Mouse (Mus musculus) myocyte (in vitro differentiated cells): ENCODE measurements at regions not wholly inside any gene's neighbourhood (a gene's known extent, or its start where the extent isn't known, plus 50 kb on each side); places are given as distances from the start of the nearest gene placed in this dataset.

Experiments
- H3K27me3 ChIP-seq: one replicate; pipeline ENCODE4 v1.6.1; 2011; ENCODE audit not compliant: control insufficient read depth, insufficient read depth, insufficient read length
- H3K36me3 ChIP-seq: one replicate; pipeline ENCODE4 v1.6.1; 2011; ENCODE audit not compliant: control insufficient read depth, insufficient read depth
- H3K4me2 ChIP-seq: one replicate; pipeline ENCODE4 v1.6.1; 2011; ENCODE audit warnings: low read depth, control low read depth
- H3K4me3 ChIP-seq: one replicate; pipeline ENCODE4 v1.5.1; 2011; ENCODE audit warnings: mild to moderate bottlenecking, control low read depth, moderate library complexity
- H3K79me2 ChIP-seq: one replicate; pipeline ENCODE4 v1.6.1; 2011; ENCODE audit not compliant: control insufficient read depth, insufficient read depth
- H3ac ChIP-seq: one replicate; pipeline ENCODE4 v1.6.1; 2011; ENCODE audit not compliant: control insufficient read depth, insufficient read length
- CEBPB ChIP-seq: IDR thresholded peaks from 2 replicates; pipeline ENCODE4 v1.6.1; 2011; ENCODE audit warnings: mild to moderate bottlenecking, moderate library complexity; ENCODE audit not compliant: poor library complexity, insufficient read depth, severe bottlenecking
- E2F4 ChIP-seq: IDR thresholded peaks from one replicate; pipeline ENCODE4 v1.6.1; 2011; ENCODE audit warnings: mild to moderate bottlenecking, control low read depth, moderate library complexity; ENCODE audit not compliant: insufficient read depth
- MAX ChIP-seq: IDR thresholded peaks from one replicate; pipeline ENCODE4 v1.6.1; 2011; ENCODE audit warnings: low read depth, mild to moderate bottlenecking, control low read depth
- MYOD1 ChIP-seq, 3 experiments: IDR thresholded peaks; one replicate each; pipeline ENCODE4 v1.6.1; 2011; ENCODE audit warnings: control low read depth in 2 of 3, low read depth in 2 of 3, mild to moderate bottlenecking in 2 of 3, moderate library complexity in 1 of 3; ENCODE audit not compliant: insufficient read length in 2 of 3, control insufficient read depth in 1 of 3
- MYOG ChIP-seq, 3 experiments: IDR thresholded peaks; one replicate each; pipeline ENCODE4 v1.6.1; 2011; ENCODE audit warnings: control low read depth in 2 of 3, low read depth in 2 of 3, mild to moderate bottlenecking in 2 of 3; ENCODE audit not compliant: insufficient read length in 2 of 3, control insufficient read depth in 1 of 3, insufficient read depth in 1 of 3
- POLR2A ChIP-seq: IDR thresholded peaks from one replicate; pipeline ENCODE4 v1.6.1; 2011; ENCODE audit warnings: low read depth, mild to moderate bottlenecking, control low read depth, moderate library complexity; ENCODE audit not compliant: insufficient read length
- POLR2AphosphoS2 ChIP-seq: IDR thresholded peaks from one replicate; pipeline ENCODE4 v1.6.1; 2011; ENCODE audit warnings: low read depth, control low read depth; ENCODE audit not compliant: insufficient read length
- REST ChIP-seq: IDR thresholded peaks from one replicate; pipeline ENCODE4 v1.6.1; 2011; ENCODE audit warnings: mild to moderate bottlenecking, control low read depth, moderate library complexity; ENCODE audit not compliant: insufficient read depth, insufficient read length
- SRF ChIP-seq: IDR thresholded peaks from one replicate; pipeline ENCODE4 v1.6.1; 2011; ENCODE audit warnings: low read depth; ENCODE audit not compliant: control insufficient read depth, insufficient read length
- TCF12 ChIP-seq: IDR thresholded peaks from one replicate; pipeline ENCODE4 v1.6.1; 2011; ENCODE audit warnings: mild to moderate bottlenecking, control low read depth; ENCODE audit not compliant: poor library complexity, insufficient read depth, severe bottlenecking
- TCF3 ChIP-seq: IDR thresholded peaks from one replicate; pipeline ENCODE4 v1.6.1; 2011; ENCODE audit warnings: low read depth, control low read depth; ENCODE audit not compliant: insufficient read length
- USF1 ChIP-seq: IDR thresholded peaks from one replicate; pipeline ENCODE4 v1.6.1; 2011; ENCODE audit warnings: low read depth, mild to moderate bottlenecking, control low read depth, moderate library complexity

DNA sequence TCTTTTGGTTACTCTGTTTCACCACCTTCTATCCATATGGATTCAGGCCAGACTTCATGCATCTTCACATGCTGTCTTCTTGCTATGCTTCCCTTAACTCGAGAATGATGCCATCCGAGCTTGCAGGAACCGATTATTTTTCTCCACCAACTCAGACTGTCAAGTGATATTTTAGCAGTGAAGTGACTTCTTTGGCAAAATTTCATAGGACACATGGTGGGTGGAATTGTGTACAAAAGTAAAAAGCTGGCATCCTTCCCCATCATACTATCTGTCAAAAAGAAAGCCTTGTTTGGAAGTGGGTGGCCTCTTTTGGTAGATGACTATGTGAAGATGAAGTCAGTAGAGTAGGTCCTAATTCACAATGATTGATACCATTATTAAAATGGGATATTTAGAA is 83.2 kb upstream of the Slc34a2 start:
- Histone ChIP-seq H3K4me2 (no peak overlapping the region), H3ac (no peak overlapping the region), H3K79me2 (no peaks in the 10 kb centered on the region), H3K27me3 (no peaks in the 10 kb centered on the region), H3K36me3 (no peaks in the 10 kb centered on the region), H3K4me3 (no peak overlapping the region)
- TF ChIP-seq MAX, result no peak
- TF ChIP-seq REST, result no peak
- TF ChIP-seq POLR2AphosphoS2, result no peak
- TF ChIP-seq SRF, result no peak
- no peak for TF ChIP-seq TCF3
- TF ChIP-seq TCF12, result no peak
- no peak for TF ChIP-seq CEBPB
- no peak for TF ChIP-seq POLR2A
- no peak for TF ChIP-seq E2F4
- TF ChIP-seq MYOG (IDR thresholded peaks at IDR 0.05; ENCODE audit: control insufficient read depth in 1 of 3, insufficient read depth in 1 of 3, insufficient read length in 2 of 3, low read depth in 2 of 3), result no peak
- no peak for TF ChIP-seq USF1
- TF ChIP-seq MYOD1 (IDR thresholded peaks at IDR 0.05; ENCODE audit: control insufficient read depth in 1 of 3, insufficient read length in 2 of 3, low read depth in 2 of 3), result no peak

DNA sequence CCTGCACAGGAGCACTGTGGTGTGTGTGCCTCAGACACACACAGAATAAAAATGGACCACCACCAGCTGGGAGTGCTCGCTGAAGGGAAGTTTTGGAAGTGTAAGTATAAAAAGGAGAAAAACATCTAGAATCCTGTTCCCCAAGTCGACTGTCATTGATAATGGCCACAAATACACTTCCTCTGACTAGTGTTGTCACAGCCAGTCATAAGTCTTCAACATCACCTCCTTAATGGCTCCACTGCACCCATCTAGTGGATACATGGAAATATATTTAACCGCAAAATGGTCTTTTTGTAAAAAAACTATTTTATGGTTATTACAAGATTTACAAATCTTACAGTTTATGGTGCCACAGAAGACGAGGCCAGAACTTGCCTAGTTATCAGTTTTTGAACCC is 73.7 kb upstream of the Slc34a2 start:
- no peak overlapping the region for H3ac ChIP-seq
- no peaks in the 10 kb centered on the region for H3K36me3 ChIP-seq
- H3K4me2 ChIP-seq, result no peak overlapping the region
- no peaks in the 10 kb centered on the region for H3K79me2 ChIP-seq
- no peak overlapping the region for H3K4me3 ChIP-seq
- no peak for TF ChIP-seq SRF
- no peak for TF ChIP-seq POLR2A
- no peak for TF ChIP-seq USF1
- no peak for TF ChIP-seq CEBPB
- TF ChIP-seq MYOD1 (IDR thresholded peaks at IDR 0.05; ENCODE audit: control insufficient read depth in 1 of 3, insufficient read length in 2 of 3, low read depth in 2 of 3), result no peak
- H3K27me3 ChIP-seq, result no peaks in the 10 kb centered on the region

DNA sequence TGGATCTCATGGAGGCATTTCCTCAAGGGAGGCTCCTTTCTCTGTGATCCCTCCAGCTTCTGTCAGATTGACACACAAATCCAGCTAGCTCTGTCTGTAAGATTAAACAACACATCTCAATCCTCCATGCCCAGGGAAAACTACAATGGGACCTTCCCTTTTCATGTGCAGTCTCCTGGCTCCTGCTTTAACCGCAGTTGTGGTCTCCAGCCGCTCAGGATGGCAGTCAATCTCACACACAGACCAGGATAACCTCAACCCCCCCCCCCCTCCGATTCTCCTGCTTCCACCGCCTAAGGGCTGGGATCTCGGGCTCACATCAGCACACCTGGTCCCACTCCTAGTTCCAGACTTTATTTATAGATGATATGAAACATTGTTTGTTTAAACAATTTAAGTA is 66.1 kb upstream of the Slc34a2 start:
- Histone ChIP-seq H3K79me2 (no peaks in the 10 kb centered on the region), H3K4me2 (no peak overlapping the region), H3K36me3 (no peaks in the 10 kb centered on the region), H3K4me3 (no peak overlapping the region), H3K27me3 (no peaks in the 10 kb centered on the region), H3ac (no peak overlapping the region)
- TF ChIP-seq USF1 (no peak), TCF12 (no peak), SRF (no peak), REST (no peak), MYOG (IDR thresholded peaks at IDR 0.05; ENCODE audit: control insufficient read depth in 1 of 3, insufficient read depth in 1 of 3, insufficient read length in 2 of 3, low read depth in 2 of 3) (no peak), MAX (no peak), POLR2AphosphoS2 (no peak)

DNA sequence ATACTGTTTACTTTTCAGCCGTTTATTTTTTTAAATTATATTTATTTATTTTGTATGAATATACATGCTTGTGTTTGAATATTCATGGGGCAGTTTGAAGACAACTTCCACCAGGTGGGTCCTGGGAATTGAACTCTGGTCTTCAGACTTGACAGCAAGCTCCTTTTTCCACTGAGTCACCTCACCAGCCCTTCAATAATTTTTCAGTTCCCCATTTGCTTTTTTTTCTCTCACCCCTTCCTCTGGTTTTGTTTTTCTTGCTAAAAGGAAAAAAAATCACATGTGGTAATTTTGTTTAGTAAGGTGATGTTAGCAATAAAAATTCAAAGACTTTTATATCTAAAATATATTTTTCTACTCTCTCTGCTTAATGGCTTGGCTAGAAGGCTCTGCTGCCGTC is 64.9 kb upstream of the Slc34a2 start:
- TF ChIP-seq E2F4 (no peak), SRF (no peak), MYOG (IDR thresholded peaks at IDR 0.05; ENCODE audit: control insufficient read depth in 1 of 3, insufficient read depth in 1 of 3, insufficient read length in 2 of 3, low read depth in 2 of 3) (no peak), MAX (no peak), POLR2A (no peak), POLR2AphosphoS2 (no peak), TCF12 (no peak), TCF3 (no peak), CEBPB (no peak), MYOD1 (IDR thresholded peaks at IDR 0.05; ENCODE audit: control insufficient read depth in 1 of 3, insufficient read length in 2 of 3, low read depth in 2 of 3) (no peak)
- no peaks in the 10 kb centered on the region for H3K79me2 ChIP-seq
- H3ac ChIP-seq, result no peak overlapping the region
- H3K36me3 ChIP-seq, result no peaks in the 10 kb centered on the region
- H3K27me3 ChIP-seq, result no peaks in the 10 kb centered on the region
- H3K4me2 ChIP-seq, result no peak overlapping the region
- no peak overlapping the region for H3K4me3 ChIP-seq

DNA sequence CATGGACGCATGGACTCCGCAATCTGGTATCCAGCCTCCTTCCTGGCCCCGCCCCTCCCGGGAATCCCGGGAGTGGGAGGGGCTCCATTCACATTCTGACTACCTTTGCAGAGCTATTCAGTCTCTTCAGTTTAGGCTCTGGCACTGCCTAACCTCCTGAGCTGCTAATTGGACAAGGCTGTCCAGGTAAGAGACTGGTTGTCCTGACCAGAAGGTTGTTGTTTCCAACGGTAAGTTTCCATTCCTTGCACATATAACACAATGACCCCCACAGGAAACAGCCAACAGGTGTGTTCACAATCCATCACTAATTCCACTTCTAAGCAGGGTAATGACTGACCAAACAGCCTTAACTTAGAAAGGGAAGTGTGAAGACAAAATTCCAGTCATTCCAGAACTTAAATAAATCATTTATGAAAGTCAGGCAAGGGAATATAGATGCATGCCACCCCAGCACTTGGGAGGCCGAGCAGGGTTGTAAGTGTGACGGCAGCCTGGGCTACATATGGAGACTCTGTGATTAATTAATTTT is 62.3 kb upstream of the Slc34a2 start:
- Histone ChIP-seq H3K79me2 (no peaks in the 10 kb centered on the region), H3K4me3 (no peak overlapping the region), H3K4me2 (no peak overlapping the region), H3K36me3 (no peaks in the 10 kb centered on the region), H3ac (no peak overlapping the region), H3K27me3 (no peaks in the 10 kb centered on the region)
- no peak for TF ChIP-seq CEBPB
- TF ChIP-seq MYOG (IDR thresholded peaks at IDR 0.05; ENCODE audit: control insufficient read depth in 1 of 3, insufficient read depth in 1 of 3, insufficient read length in 2 of 3, low read depth in 2 of 3), result no peak
- no peak for TF ChIP-seq MYOD1 (IDR thresholded peaks at IDR 0.05; ENCODE audit: control insufficient read depth in 1 of 3, insufficient read length in 2 of 3, low read depth in 2 of 3)
- no peak for TF ChIP-seq REST
- TF ChIP-seq TCF3, result no peak
- no peak for TF ChIP-seq POLR2A
- TF ChIP-seq MAX, result no peak
- no peak for TF ChIP-seq E2F4
- TF ChIP-seq USF1, result no peak
- TF ChIP-seq TCF12, result no peak
- TF ChIP-seq SRF, result no peak
- TF ChIP-seq POLR2AphosphoS2, result no peak
